Mouse (Mus musculus) hematopoietic stem cell, adult 5-6 weeks (primary cell): ENCODE measurements around the gene Exosc3. TPM values are rescaled to one million over a fixed set of nuclear protein-coding genes. Genes with fewer than 3 reads are reported as not detected.
A peak's percentile ranks its signal among the peaks of the same experiment; 100 is the strongest.

Experiments
- ATAC-seq, 2 experiments: fragments of 125-278 bp in 1 of 2; replicated peaks in 1 of 2; 2 replicates each; pipeline ENCODE4 v1.8.0; 2016 to 2017; ENCODE audit warnings: inconsistent platforms in 2 of 2, mild to moderate bottlenecking in 2 of 2, moderate number of reproducible peaks in 2 of 2, low read depth in 1 of 2, moderate TSS enrichment in 1 of 2; ENCODE audit not compliant: low FRiP score in 2 of 2, poor library complexity in 2 of 2, severe bottlenecking in 2 of 2, insufficient read depth in 1 of 2, low TSS enrichment in 1 of 2
- total RNA-seq: library from RNA; stranded (forward); fragments of 172-1452, 232-1000 nt; gene quantifications from 2 replicates; pipeline ENCODE4 v1.2.3, GENCODE M21; 2017

Exosc3 gene
- total RNA-seq, 1 experiment from 2014 or later, result 162 TPM

GRCm38 (mm10) chr4:45296662-45297564, 45.6 kb downstream of the Exosc3 start, which contains the start of gene Trmt10b:
TSS of gene Trmt10b (plus strand) at chr4:45297127.
- ATAC-seq, result peak; percentile 89 to 97

DNA sequence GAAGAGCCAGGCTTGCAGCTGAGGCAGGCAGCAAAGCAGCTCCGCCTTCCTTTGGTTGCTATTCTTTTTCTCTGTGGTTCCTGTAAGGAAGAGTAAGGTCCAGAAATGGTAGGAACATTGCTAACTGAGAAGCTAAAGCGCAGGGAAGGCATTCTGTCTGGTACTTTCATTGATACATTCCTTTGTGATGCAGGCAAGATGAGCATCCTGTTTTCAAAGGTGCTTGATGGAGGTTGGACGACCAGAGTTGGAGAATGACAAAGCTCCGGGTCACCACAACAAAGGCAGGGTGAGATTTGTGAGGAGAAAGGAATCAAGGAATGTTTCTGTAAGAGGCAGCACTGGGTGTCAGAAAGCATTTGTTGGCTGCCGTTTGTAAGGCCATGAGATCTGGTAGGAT, 54.6 kb downstream of the Exosc3 start:
- ATAC-seq, result no peak

DNA sequence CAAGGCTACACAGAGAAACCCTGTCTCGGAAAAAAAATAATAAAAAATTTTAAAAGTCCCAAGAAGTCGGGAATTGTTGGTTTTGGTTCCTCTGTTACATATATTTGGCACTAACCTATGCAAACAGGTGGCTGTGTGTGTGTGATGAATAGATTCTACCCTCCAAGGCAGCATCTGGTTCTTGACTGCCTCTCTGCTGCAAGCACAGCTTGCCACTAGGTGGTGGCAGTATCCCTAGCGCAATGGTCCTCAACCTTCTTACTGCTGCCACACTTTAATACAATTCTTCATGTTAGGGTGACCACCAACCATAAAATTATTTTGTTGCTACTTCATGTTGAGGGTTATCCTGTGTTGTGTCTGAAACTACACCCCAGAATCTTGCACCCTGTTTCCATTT, 56.2 kb downstream of the Exosc3 start:
- ATAC-seq, result peak in 1 of 2 experiments; percentile 66; a peak in 3 of 4 replicates

DNA sequence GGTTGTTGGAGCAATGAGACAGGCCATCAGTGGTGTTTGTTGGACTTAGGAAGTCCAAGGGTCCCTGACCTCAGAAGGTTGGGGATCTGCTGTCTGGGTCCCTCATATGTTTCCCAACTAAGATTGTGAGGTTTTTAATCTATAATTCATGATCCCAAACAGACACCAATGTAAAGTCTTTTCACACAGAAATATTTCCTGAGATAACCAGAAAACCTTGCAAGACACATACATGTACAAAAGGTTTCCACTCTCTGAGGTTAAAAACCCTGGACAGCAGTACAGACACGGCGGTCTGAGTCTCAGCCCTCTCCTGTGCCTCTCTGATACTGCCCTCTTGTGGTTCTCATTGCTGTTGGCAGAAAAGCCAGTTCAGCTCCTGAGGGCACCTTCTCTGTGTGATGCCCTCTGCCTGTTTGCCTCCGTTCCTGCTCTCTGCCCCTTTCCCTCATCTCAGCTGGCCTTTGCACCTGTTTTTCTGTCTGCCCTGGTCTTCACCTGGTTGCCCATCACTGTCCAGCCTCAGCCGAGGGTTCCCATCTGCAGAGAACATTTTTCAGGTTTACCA, 62.5 kb downstream of the Exosc3 start:
- peak; percentile 85 for ATAC-seq

- no peak for ATAC-seq
Observed at GRCm38 (mm10) chr4:45279292-45279691, 63.2 kb downstream of the Exosc3 start.

- ATAC-seq, result no peak
Observed at GRCm38 (mm10) chr4:45275770-45276169, 66.8 kb downstream of the Exosc3 start.

GRCm38 (mm10) chr4:45271041-45271452, 71.5 kb downstream of the Exosc3 start:
- ATAC-seq, result no peak

- ATAC-seq, result no peak; a peak in 1 of 4 replicates
Observed at GRCm38 (mm10) chr4:45267883-45268282, 74.6 kb downstream of the Exosc3 start.

Other genes with a start within 250 kb of the Exosc3 start
- gene Tomm5, start 234.6 kb downstream of the Exosc3 start, total RNA-seq, result 132 and 175 TPM in 2 replicates
- gene Frmpd1, start 157.9 kb downstream of the Exosc3 start, total RNA-seq, result not detected in 2 replicates
- gene Trmt10b, start 45.6 kb downstream of the Exosc3 start, total RNA-seq, result 24.9 and 30.0 TPM in 2 replicates
- 16.0 and 19.3 TPM in 2 replicates for gene Dcaf10, start 631 bp downstream of the Exosc3 start, total RNA-seq
- 36.7 and 44.7 TPM in 2 replicates for gene Slc25a51, start 66.0 kb upstream of the Exosc3 start, total RNA-seq
- 4.5 and 7.6 TPM in 2 replicates for gene Shb, start 189.7 kb upstream of the Exosc3 start, total RNA-seq